Comparison of ENCODE assay signal across 12 mouse cellular contexts in genomic region chr4:88439669-88440123, GRCm38 (mm10). TPM values are rescaled to one million over a fixed set of nuclear protein-coding genes. Genes with fewer than 3 reads are reported as not detected.
A peak's percentile ranks its signal among the peaks of the same experiment; 100 is the strongest.
DNase-seq lines count a peak whose midpoint lies in the region; ATAC-seq and TF ChIP-seq lines count a peak whose summit lies in the region.
"Had no signal": no experiment of that assay in that cellular context is flagged by ENCODE, and none has a peak within 500 bp of the region (broad histone marks: within the 10 kb centered on the region; RNA-seq: fewer than 3 reads in every experiment).

No protein-coding gene starts in this region.

- TF ChIP-seq CTCF in small intestine, adult 2 months (IDR thresholded peaks at IDR 0.05; ENCODE audit: extremely low read depth, insufficient read length, insufficient replicate concordance, low read depth, low read length) = no peak

- peak; percentile 69 for ATAC-seq in liver, embryonic 12.5 days
- ATAC-seq in erythroid progenitor cell, adult 5-6 weeks (replicated peaks; ENCODE audit: low FRiP score, poor library complexity, severe bottlenecking) = no peak

- H3K4me3 ChIP-seq in liver, embryonic 12.5 days = no peak overlapping the region
- H3K4me3 ChIP-seq in small intestine, adult 2 months (ENCODE audit: low read depth, low read length) = 0 out of 2 replicates have a peak overlapping the region, but pooled peaks have one; percentile 16
- H3K4me3 ChIP-seq: neural tube, embryonic 15.5 days had no signal

- TF ChIP-seq POLR2A in small intestine, adult 2 months (IDR thresholded peaks at IDR 0.05; ENCODE audit: low read depth, low read length) = no peak

- no peaks in the 10 kb centered on the region for H3K36me3 ChIP-seq in liver, embryonic 12.5 days
- H3K36me3 ChIP-seq in small intestine, adult 2 months (ENCODE audit: control insufficient read depth, insufficient read depth, low read length) = no peaks in the 10 kb centered on the region
- H3K36me3 ChIP-seq: neural tube, embryonic 15.5 days; stomach, embryonic 15.5 days had no signal

- peak overlapping the region; percentile 21; the same call in 1 of the 2 replicates for H3K4me2 ChIP-seq in liver, embryonic 12.5 days

- H3K4me1 ChIP-seq in liver, embryonic 12.5 days = peaks cover 30% of the 10 kb centered on the region
- H3K4me1 ChIP-seq in small intestine, adult 2 months (ENCODE audit: control insufficient read depth, insufficient read depth, insufficient read length, low read length) = peaks cover 6% of the 10 kb centered on the region; the same call in 1 of the 2 replicates

- no peaks in the 10 kb centered on the region for H3K27me3 ChIP-seq in liver, embryonic 12.5 days (replicated peaks)
- H3K27me3 ChIP-seq in small intestine, adult 2 months (ENCODE audit: control insufficient read depth, insufficient read depth, low read length) = no peaks in the 10 kb centered on the region
- H3K27me3 ChIP-seq: neural tube, embryonic 15.5 days; stomach, embryonic 15.5 days had no signal

- DNase-seq in adrenal gland, adult (ENCODE audit: inconsistent age in 2 of 2, low spot score in 1 of 2) = peak; percentile 11 to 31
- DNase-seq in adrenal gland, postnatal 25 days = no peak
- DNase-seq in spleen, postnatal 4 days (ENCODE audit: low spot score in 2 of 2) = peak; percentile 25 to 64
- no peak for DNase-seq in spleen, postnatal 14 days (ENCODE audit: low spot score in 2 of 2)
- no peak for DNase-seq in frontal cortex, postnatal 36 days (ENCODE audit: low spot score in 2 of 2)
- DNase-seq: layer of hippocampus, postnatal 36 days had no signal

- H3K27ac ChIP-seq in liver, embryonic 12.5 days = no peak overlapping the region
- H3K27ac ChIP-seq in small intestine, adult 2 months (ENCODE audit: insufficient read depth, low read depth, low read length) = peak overlapping the region; percentile 51
- H3K27ac ChIP-seq: hindbrain, embryonic 14.5 days; neural tube, embryonic 15.5 days; stomach, embryonic 15.5 days had no signal

- H3K9me3 ChIP-seq in liver, embryonic 12.5 days (replicated peaks) = no peaks in the 10 kb centered on the region
- H3K9me3 ChIP-seq: neural tube, embryonic 15.5 days; stomach, embryonic 15.5 days had no signal

- no peak overlapping the region for H3K9ac ChIP-seq in liver, embryonic 12.5 days
- H3K9ac ChIP-seq: hindbrain, embryonic 14.5 days; neural tube, embryonic 15.5 days; stomach, embryonic 15.5 days had no signal

- WGBS in liver, embryonic 12.5 days (ENCODE audit: insufficient replicate concordance) = 30% methylated on average over 6 of the region's 6 CpGs
- WGBS in small intestine, adult 2 months = 72% methylated on average over 6 of the region's 6 CpGs

RNA-seq across cellular contexts. Expression of gene Hacd4, which starts 1.0 kb away (rescaled TPM):
- 3.9 and 4.9 TPM in 2 replicates for total RNA-seq in adrenal gland, postnatal 25 days (2021)
- polyA plus RNA-seq in liver, embryonic 12.5 days (2016; fragmentation: Nextera tagmentation; extraction: Ambion mirVana) = 4.8 and 5.5 TPM in 2 replicates
- polyA plus RNA-seq in small intestine, adult 2 months (2012; rRNA removed) = 0.29 and 0.41 TPM in 2 replicates
- total RNA-seq in erythroid progenitor cell, adult 5-6 weeks (2015; ENCODE audit: low replicate concordance) = 4.2 and 10.1 TPM in 2 replicates
- 3.2 and 4.6 TPM in 2 replicates for total RNA-seq in erythroid progenitor cell, adult 5-6 weeks (2017; ENCODE audit: low replicate concordance)

Comparison
In these comparisons a context has a peak if more than half of its experiments do, and no peak if none do; other contexts are left out.
1. DNase-seq: peak in adrenal gland, adult (2 of 2) and spleen, postnatal 4 days (2 of 2); none in adrenal gland, postnatal 25 days (single experiment), spleen, postnatal 14 days (0 of 2) and frontal cortex, postnatal 36 days (0 of 2).